Mouse (Mus musculus) skeletal muscle tissue, adult 2 months (tissue): ENCODE measurements around the gene Zfyve21.

Source experiments
- DNase-seq: peaks from one replicate; pipeline ENCODE4 v3.0.0-alpha.2; 2012; ENCODE audit warnings: low read depth, low spot score

Zfyve21 gene

GRCm38 (mm10) chr12:111813766-111814617 is at the start of gene Zfyve21, which contains the start of gene Xrcc3:
Gene Zfyve21, plus strand, starts transcription at chr12:111814170.
Gene Xrcc3, minus strand, starts transcription at chr12:111813873.
- DNase-seq, result peak; percentile 99

- DNase-seq, result no peak
These were observed 47.4 kb upstream of the Zfyve21 start for GRCm38 (mm10) chr12:111766313-111767236.

- DNase-seq, result no peak
These were observed 45.5 kb upstream of the Zfyve21 start for GRCm38 (mm10) chr12:111768322-111768928.

- DNase-seq, result peak; percentile 55
These were observed 44.7 kb upstream of the Zfyve21 start for GRCm38 (mm10) chr12:111769306-111769705.

GRCm38 (mm10) chr12:111769816-111770577 is 44.0 kb upstream of the Zfyve21 start:
- no peak for DNase-seq

- DNase-seq, result no peak
These were observed 43.3 kb upstream of the Zfyve21 start for GRCm38 (mm10) chr12:111770651-111771050.

GRCm38 (mm10) chr12:111774156-111774555 is 39.8 kb upstream of the Zfyve21 start:
- DNase-seq, result no peak

- DNase-seq, result no peak
These were observed 39.1 kb upstream of the Zfyve21 start for GRCm38 (mm10) chr12:111774845-111775244.

GRCm38 (mm10) chr12:111777919-111778318 is 36.1 kb upstream of the Zfyve21 start:
- no peak for DNase-seq

- DNase-seq, result no peak
These were observed 34.4 kb upstream of the Zfyve21 start for GRCm38 (mm10) chr12:111779544-111779943.

- no peak for DNase-seq
These were observed 28.8 kb upstream of the Zfyve21 start for GRCm38 (mm10) chr12:111785174-111785573.

- no peak for DNase-seq
These were observed 27.0 kb upstream of the Zfyve21 start for GRCm38 (mm10) chr12:111787015-111787414.

GRCm38 (mm10) chr12:111790090-111790489 is 23.9 kb upstream of the Zfyve21 start:
- no peak for DNase-seq

GRCm38 (mm10) chr12:111790631-111791030 is 23.3 kb upstream of the Zfyve21 start:
- no peak for DNase-seq

GRCm38 (mm10) chr12:111791474-111792104 is 22.4 kb upstream of the Zfyve21 start:
- no peak for DNase-seq

GRCm38 (mm10) chr12:111794102-111794501 is 19.9 kb upstream of the Zfyve21 start:
- peak; percentile 60 for DNase-seq

- no peak for DNase-seq
These were observed 19.3 kb upstream of the Zfyve21 start for GRCm38 (mm10) chr12:111794526-111795179.

- no peak for DNase-seq
These were observed 18.6 kb upstream of the Zfyve21 start for GRCm38 (mm10) chr12:111795180-111795895.

GRCm38 (mm10) chr12:111797251-111797650 is 16.7 kb upstream of the Zfyve21 start:
- no peak for DNase-seq
